Mouse (Mus musculus) layer of hippocampus, postnatal 10 days (tissue): Measurements from ENCODE around the gene Slc5a4b. TPM values are rescaled to one million over a fixed set of nuclear protein-coding genes. Genes with fewer than 3 reads are reported as not detected.
"Not testable (repeated sequence)": the region's sequence is repeated elsewhere in the genome, so short reads cannot be mapped to it uniquely, and the experiment has no call there.

Source experiments
- DNase-seq, 2 experiments: peaks; one replicate each; pipeline ENCODE4 v3.0.0; 2021; ENCODE audit warnings: low spot score in 2 of 2
- long read RNA-seq: library from polyadenylated mRNA; stranded (forward); transcript quantifications from one replicate; pipeline ENCODE4 v2.0.0, GENCODE M21; 2023
- total RNA-seq, 2 experiments: library from RNA; stranded (reverse); gene quantifications; 2 replicates each; pipeline ENCODE4 v1.2.3; 2021

Gene Slc5a4b
- under 1 TPM in 1 of 2 experiments, not detected in 1; 0.09 TPM for total RNA-seq
- long read RNA-seq = 0 reads

GRCm38 (mm10) chr10:76110861-76111260 is at the start of gene Slc5a4b:
TSS of gene Slc5a4b (minus strand) at chr10:76110961.
- no peak for DNase-seq

DNA sequence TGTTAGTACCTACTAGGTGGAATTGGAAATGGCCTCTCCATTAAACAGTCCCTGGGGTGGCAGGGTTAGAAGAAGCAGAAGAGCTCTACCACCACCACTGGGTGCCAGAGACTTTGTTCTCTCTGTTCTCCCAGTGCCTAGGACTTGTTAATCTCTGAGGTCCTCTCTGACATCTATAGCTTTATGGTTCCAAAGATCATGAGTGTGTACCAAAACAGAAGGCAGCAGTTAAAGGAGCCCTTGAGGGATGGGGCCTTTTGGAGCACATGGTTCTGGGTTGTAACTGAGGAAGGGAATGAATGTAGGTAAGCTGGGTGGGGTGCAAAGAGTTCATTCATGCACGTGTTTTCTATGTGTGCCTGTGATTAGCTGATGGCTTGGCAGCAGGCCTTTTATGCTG is 47.2 kb upstream of the Slc5a4b start:
- DNase-seq = no peak

GRCm38 (mm10) chr10:76157528-76157927 is 46.8 kb upstream of the Slc5a4b start:
- DNase-seq = no peak

GRCm38 (mm10) chr10:76155911-76156310 is 45.1 kb upstream of the Slc5a4b start:
- no peak for DNase-seq

- DNase-seq = no peak
Measured at GRCm38 (mm10) chr10:76147278-76147677, 36.5 kb upstream of the Slc5a4b start, which contains the start of gene Slc5a4a. TSS of gene Slc5a4a (plus strand) at chr10:76147451.

DNA sequence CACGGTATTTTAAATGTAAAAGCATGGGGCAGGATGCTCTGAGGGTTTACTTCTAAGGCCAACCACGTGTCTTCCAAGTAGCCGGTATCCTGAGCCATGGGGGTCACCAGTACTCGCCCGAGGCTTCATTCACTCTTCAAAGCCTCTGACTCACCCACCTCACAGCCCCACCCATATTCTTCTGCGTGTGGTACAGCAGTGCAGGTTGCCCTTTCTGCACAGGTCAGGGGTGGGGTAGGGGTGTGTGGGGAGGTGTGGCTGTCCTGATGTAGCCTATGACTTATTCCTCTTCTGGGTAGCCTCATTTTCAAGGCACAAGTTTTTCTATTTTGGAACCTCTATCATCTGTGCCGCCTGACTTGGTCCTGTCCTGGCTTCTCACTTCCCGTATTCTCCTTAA is 36.1 kb upstream of the Slc5a4b start:
- no peak for DNase-seq

DNA sequence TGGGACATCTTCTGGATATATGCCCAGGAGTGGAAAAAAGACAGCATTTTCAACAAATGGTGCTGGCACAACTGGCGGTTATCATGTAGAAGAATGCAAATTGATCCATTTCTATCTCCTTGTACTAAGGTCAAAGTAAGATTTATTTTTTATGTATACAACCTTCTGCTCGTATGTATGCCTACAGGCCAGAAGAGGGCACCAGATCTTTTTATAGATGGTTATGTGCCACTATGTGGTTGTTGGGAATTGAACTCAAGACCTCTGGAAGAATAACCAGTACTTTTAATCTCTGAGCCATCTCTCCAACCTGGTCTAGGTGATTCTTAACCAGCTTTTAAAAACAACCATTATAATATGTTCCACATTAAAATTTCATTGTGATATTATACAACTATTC is 25.6 kb upstream of the Slc5a4b start:
- no peak for DNase-seq

- DNase-seq = no peak
Measured at GRCm38 (mm10) chr10:76132506-76132905, 21.7 kb upstream of the Slc5a4b start.

DNA sequence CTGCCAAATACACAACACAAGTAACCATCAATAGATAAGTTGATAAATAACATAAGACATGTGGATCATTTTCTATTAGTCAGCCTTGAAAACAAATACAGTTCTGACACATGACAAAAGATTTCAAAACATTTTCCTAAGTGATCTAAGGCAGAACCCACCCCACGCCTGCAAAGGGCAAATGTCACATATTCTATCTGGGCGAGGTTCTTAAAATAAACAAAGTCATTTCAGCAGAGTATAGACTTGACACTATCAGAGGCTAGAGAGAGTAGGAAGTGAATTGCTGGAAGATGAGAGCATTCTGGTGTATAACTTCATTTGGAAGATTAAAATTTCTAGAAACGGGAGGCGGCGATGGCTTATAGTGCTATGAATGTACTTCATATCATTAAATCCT is 10.7 kb upstream of the Slc5a4b start:
- DNase-seq = no peak

DNA sequence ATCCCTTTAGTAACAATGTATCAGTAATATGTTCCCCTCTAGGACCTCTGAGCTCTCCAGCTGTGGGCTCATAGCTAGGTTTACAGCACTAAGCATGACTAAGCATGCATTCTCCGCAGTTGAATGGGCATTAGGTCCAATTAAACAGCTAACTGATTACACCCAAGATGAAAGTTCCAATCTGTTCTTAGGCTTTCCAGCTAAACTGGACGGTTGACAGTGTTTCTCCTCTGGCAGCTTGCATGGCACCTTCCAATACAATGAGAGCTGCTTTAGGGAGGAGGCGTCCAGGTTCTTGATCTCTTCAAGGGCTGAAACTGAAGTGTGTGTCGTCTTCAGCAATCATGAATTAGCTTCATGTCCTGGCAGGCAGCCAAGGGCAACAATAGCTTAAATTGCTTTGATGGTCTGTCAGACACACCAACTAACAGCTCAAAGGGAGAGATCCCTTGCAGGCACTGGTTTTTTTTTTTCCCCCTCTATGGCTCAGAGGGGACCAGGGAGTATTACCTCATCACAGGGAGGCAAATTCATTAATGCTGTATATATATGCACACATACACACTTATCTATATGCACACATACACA is 9.5 kb upstream of the Slc5a4b start:
- no peak for DNase-seq

DNA sequence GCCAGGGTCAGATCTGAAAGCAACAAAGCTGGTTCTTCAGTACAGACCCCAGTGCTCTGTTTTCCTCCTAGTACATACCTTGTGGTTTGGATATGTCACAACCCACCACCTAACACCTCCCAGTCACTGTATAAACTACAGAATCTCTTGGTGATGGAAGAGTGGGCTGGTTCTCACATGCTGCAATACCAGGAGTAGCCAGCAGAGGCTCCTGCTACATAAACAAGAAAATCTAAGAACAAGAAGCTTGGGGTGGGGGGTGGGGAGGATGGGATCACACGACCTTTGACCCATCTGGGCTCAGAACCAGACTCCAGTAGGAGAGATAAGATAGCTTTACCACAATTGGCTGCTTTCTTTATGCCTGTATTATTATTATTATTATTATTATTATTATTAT is 8.0 kb upstream of the Slc5a4b start:
- DNase-seq = peak; percentile 10 to 23

DNA sequence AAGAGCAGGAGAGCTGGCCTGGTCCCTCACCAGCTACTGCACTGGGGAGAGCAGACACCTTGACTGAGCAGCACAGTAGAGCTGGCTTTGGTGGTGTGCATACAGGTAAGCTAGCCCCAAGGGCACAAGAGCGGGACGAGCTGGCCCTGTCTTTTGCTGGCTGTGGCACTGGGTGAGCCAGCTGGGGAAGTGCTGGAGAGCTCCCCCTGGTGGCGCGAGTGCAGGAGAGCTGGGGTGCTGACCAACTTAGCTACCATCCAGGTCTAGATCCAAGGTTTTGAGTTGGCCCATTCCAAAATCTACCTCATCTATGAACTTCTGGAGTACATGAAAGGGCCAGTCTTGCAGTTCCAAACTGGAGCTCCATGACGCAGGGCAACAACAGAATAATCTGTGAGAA is 7.2 kb upstream of the Slc5a4b start:
- DNase-seq = peak; percentile 16 to 36

GRCm38 (mm10) chr10:76097368-76097767 is 13.4 kb downstream of the Slc5a4b start:
- no peak for DNase-seq

GRCm38 (mm10) chr10:76096580-76096979 is 14.2 kb downstream of the Slc5a4b start:
- DNase-seq = no peak

DNA sequence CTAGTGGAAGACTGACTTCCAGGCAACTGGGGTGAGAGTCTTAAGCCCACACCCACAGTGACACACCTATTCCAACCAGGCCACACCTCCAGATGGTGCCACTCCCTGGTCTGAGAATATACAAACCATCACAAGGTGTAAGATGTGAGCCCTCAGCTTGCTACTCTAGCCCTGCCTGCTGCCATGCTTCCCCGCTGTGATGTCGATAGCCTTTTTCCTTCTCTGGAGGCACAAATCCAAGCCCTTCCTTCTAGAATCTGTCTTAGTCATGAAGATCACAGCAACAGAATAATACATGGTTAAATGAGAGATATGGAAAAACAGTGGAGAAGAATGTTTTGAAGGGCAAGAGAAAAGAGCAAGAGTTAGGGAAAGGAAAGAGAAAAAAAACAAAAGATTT is 33.8 kb downstream of the Slc5a4b start:
- not testable (repeated sequence) for DNase-seq

DNA sequence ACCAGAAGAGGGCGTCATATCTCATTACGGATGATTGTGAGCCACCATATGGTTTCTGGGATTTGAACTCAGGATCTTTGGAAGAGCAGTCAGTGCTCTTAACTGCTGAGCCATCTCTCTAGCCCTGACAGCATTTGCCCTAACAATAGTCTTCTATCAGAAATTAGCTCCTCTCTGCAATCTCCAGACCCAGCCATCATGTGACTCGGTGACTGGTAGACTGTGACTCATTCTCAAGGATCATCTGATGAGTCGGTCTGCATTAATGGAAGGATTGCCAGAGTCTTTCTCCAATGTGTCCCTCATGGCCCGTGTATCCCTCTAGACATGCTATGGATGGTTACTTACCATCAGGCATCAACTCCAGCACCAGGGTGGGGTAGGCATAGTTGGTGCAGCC is 38.7 kb downstream of the Slc5a4b start:
- DNase-seq = not testable (repeated sequence)

DNA sequence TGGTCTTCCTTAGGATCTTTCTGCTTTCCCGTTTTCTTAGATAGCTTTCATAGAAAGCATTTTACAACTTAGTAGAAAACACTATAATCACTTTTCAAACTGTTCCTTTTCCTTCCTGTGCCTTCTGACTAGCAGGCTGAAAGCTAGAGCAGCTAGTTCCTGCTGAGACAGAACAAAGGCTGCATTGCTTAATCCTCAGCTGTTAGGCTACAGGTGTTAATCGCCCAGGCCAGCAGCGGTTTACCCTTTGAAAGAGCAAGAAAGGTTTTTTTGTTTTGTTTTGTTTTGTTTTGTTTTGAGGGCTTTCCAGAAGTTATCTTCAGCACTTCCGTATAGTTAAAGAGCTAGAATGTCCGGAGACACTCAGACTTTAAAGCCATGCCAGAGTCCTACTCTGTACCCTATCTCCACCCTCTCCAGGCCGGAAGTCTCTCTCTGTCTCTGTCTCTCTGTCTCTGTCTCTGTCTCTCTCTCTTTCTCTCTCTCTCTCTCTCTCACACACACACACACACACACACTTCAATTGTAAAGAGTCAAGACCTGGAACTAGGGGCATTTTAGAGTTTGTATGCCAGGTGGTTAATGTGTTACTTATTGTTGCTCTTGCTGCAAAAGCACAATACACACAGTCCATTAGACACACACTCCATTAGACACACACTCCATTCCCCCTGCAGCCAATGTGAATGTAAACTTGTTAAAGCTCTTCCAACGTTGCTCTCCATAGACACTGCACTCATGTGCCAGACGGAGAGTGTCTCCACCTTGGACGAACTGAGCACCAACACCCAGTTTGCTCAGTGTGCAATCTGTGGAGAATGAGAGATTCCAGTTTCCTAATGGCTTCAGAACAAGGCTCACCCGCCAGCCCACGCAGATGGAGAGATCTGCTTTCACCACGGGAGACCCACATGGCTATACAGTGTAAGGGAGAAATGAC is 42.8 kb downstream of the Slc5a4b start:
- peak; percentile 4 to 18 for DNase-seq

GRCm38 (mm10) chr10:76062439-76062838 is 48.3 kb downstream of the Slc5a4b start:
- no peak for DNase-seq

- DNase-seq = no peak
Measured at GRCm38 (mm10) chr10:76051860-76052259, 58.9 kb downstream of the Slc5a4b start.

GRCm38 (mm10) chr10:76048967-76049366 is 61.8 kb downstream of the Slc5a4b start:
- no peak for DNase-seq

- no peak for DNase-seq
Measured at GRCm38 (mm10) chr10:76047182-76047869, 63.4 kb downstream of the Slc5a4b start.

- no peak for DNase-seq
Measured at GRCm38 (mm10) chr10:76046754-76047153, 64.0 kb downstream of the Slc5a4b start.
